Mouse (Mus musculus): ENCODE data around the gene Inppl1. TPM values are rescaled to one million over a fixed set of nuclear protein-coding genes. Genes with fewer than 3 reads are reported as not detected.
A peak's percentile ranks its signal among the peaks of the same experiment; 100 is the strongest.

Inppl1 gene
- total RNA-seq, 2 experiments from 2014 or later = 31.6 to 44.8 TPM

DNA sequence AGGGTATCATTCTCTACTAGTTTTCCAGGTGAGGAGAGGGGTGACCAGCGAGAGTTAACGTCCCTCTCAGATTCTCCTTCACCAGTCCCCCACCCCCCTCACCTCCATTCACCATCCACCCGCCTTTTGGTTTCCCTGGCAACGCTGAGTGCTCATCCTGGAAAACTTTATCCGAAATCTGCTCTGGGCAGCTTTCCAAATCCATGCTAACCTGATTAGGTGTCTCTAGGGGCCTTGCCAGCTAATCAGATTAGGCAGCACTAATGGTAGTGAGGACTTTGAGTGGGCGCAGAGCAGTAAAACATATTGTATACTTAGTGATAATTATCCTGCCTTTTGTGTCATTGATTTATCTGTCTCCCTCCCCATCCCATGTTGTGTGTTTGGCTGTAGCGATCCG is 65.3 kb downstream of the Inppl1 start:
- DNase-seq (ENCODE audit: extremely low spot score in 1 of 2, low spot score in 1 of 2) = peak in 1 of 2 experiments; percentile 33

Small RNA genes lying within 50 kb of the gene (microRNA-seq; reads per million reads assigned to microRNA genes)
- 0 reads per million in 2 experiments for gene Gm22655

Other genes with a start within 250 kb of the Inppl1 start
- 10 to 100 TPM; 55.1 to 56.1 TPM for gene Clpb, start 174.6 kb downstream of the Inppl1 start, total RNA-seq (2021)
- not detected for gene Phox2a, start 19.9 kb downstream of the Inppl1 start, total RNA-seq (2021)
- gene Folr2, start 19.0 kb upstream of the Inppl1 start, total RNA-seq (2021) = under 1 TPM in 1 of 2 experiments, not detected in 1; 0.71 TPM
- gene Anapc15, start 25.5 kb upstream of the Inppl1 start, total RNA-seq (2021) = 10 to 100 TPM; 28.4 to 35.1 TPM
- 1 to 10 TPM; 1.9 to 2.1 TPM for gene Folr1, start 32.6 kb upstream of the Inppl1 start, total RNA-seq (2021)
- 100 to 1,000 TPM in 1 of 2 experiments, 10 to 100 TPM in 1; 97.8 to 102 TPM for gene Lamtor1, start 67.7 kb upstream of the Inppl1 start, total RNA-seq (2021)
- not detected for gene Tomt, start 68.1 kb upstream of the Inppl1 start, total RNA-seq (2021)
- gene Lrrc51, start 95.7 kb upstream of the Inppl1 start, total RNA-seq (2021) = 1 to 10 TPM; 6.0 to 6.8 TPM
- gene Numa1, start 95.9 kb upstream of the Inppl1 start, total RNA-seq (2021) = 10 to 100 TPM; 89.0 to 98.9 TPM
- 1 to 10 TPM; 4.0 to 9.1 TPM for gene Il18bp, start 180.5 kb upstream of the Inppl1 start, total RNA-seq (2021)
- gene Rnf121, start 227.2 kb upstream of the Inppl1 start, total RNA-seq (2021) = 10 to 100 TPM; 38.4 to 39.3 TPM
- gene Xndc1, start 227.3 kb upstream of the Inppl1 start, total RNA-seq (2021) = 10 to 100 TPM; 24.7 to 26.4 TPM
- gene Xntrpc, start 227.5 kb upstream of the Inppl1 start, total RNA-seq (2021) = 1 to 10 TPM; 2.0 to 2.2 TPM
- under 1 TPM; 0.52 to 0.69 TPM for gene Trpc2, start 244.9 kb upstream of the Inppl1 start, total RNA-seq (2021)